Mouse (Mus musculus) MEL (cell line): ENCODE data around the gene Olfr1412.

Experiments
- CTCF ChIP-seq, 3 experiments: IDR thresholded peaks in 2 of 3; conservative IDR thresholded peaks in 1 of 3; 2 replicates each; pipeline ENCODE4 v1.5.1; 2011 to 2012; ENCODE audit warnings: low read length in 3 of 3, low read depth in 2 of 3, mild to moderate bottlenecking in 2 of 3, improper control_type of control experiment in 1 of 3, inconsistent platforms in 1 of 3, mixed read lengths in 1 of 3, moderate library complexity in 1 of 3; ENCODE audit not compliant: control insufficient read depth in 1 of 3, insufficient read depth in 1 of 3, poor library complexity in 1 of 3, severe bottlenecking in 1 of 3
- E2F4 ChIP-seq: IDR thresholded peaks from 2 replicates; pipeline ENCODE4 v1.6.1; 2011; ENCODE audit warnings: low read depth, low read length, improper control_type of control experiment, borderline replicate concordance
- ELF1 ChIP-seq: IDR thresholded peaks from 2 replicates; pipeline ENCODE4 v1.6.1; 2014; ENCODE audit warnings: low read depth, mild to moderate bottlenecking, inconsistent platforms, low read length, improper control_type of control experiment, moderate library complexity
- NELFE ChIP-seq: IDR thresholded peaks from 2 replicates; pipeline ENCODE4 v1.6.1; 2011; ENCODE audit warnings: low read depth, low read length, improper control_type of control experiment
- POLR2A ChIP-seq, 2 experiments: IDR thresholded peaks; 2 replicates each; pipeline ENCODE4 v1.6.1; 2011 to 2012; ENCODE audit warnings: low read length in 2 of 2, mild to moderate bottlenecking in 2 of 2, control low read depth in 1 of 2, improper control_type of control experiment in 1 of 2, low read depth in 1 of 2, moderate library complexity in 1 of 2; ENCODE audit not compliant: control insufficient read depth in 1 of 2, insufficient read depth in 1 of 2, poor library complexity in 1 of 2

DNA sequence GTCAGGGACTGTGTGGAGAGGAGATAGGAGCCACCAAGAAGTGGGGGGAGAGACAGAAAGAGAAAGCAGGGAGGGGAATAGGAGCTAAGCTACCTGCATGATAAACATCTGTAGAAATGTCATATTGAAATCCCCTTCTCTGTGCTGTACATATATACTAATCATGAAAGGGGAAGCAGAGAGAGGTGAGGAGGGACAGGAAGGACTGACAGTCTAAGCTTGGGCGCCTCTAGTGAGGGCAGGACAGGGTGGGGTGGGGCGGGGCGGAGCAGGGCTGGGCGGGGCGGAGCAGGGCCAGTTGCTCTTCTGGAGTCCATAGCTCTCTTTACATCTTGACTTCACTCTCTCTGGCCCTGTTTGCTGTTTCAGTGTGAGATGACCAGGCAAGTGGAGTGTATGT is 48.6 kb upstream of the Olfr1412 start:
- TF ChIP-seq CTCF (IDR thresholded peaks at IDR 0.05 in 2 of 3, conservative IDR thresholded peaks at IDR 0.05 in 1 of 3; ENCODE audit: control insufficient read depth in 1 of 3, insufficient read depth in 1 of 3, low read depth in 2 of 3, low read length in 3 of 3, poor library complexity in 1 of 3, severe bottlenecking in 1 of 3) (no peak), E2F4 (no peak), POLR2A (IDR thresholded peaks at IDR 0.05; ENCODE audit: control insufficient read depth in 1 of 2, insufficient read depth in 1 of 2, low read depth in 1 of 2, low read length in 2 of 2, poor library complexity in 1 of 2) (no peak), NELFE (no peak), ELF1 (no peak)
